Mouse (Mus musculus) CH12.LX (cell line): Measurements from ENCODE around the gene Vwc2l. TPM values are rescaled to one million over a fixed set of nuclear protein-coding genes. Genes with fewer than 3 reads are reported as not detected.

ENCODE experiments used
- DNase-seq: peaks from one replicate; pipeline ENCODE4 v3.0.0-alpha.2; 2013; ENCODE audit errors: extremely low read depth
- H3K27ac ChIP-seq: 2 replicates; pipeline ENCODE4 v1.5.1; 2012; ENCODE audit warnings: low read depth, mild to moderate bottlenecking, control low read depth, moderate library complexity; ENCODE audit not compliant: insufficient read depth
- H3K27me3 ChIP-seq: replicated peaks from 2 replicates; pipeline ENCODE3; 2012; ENCODE audit warnings: inconsistent platforms
- H3K36me3 ChIP-seq, 2 experiments: replicated peaks in 1 of 2; 2 replicates each; pipeline versions ENCODE3 to v1.6.1; 2012; ENCODE audit warnings: inconsistent platforms in 1 of 2, low read length in 1 of 2, mild to moderate bottlenecking in 1 of 2, mixed read lengths in 1 of 2, moderate library complexity in 1 of 2; ENCODE audit not compliant: control insufficient read depth in 1 of 2, insufficient read depth in 1 of 2
- H3K4me1 ChIP-seq, 2 experiments: 2 replicates each; pipeline ENCODE4 v1.6.1; 2012; ENCODE audit warnings: inconsistent platforms in 1 of 2, moderate library complexity in 1 of 2; ENCODE audit not compliant: insufficient read depth in 2 of 2, control insufficient read depth in 1 of 2
- H3K4me2 ChIP-seq: 2 replicates; pipeline ENCODE4 v1.6.1; 2012; ENCODE audit warnings: low read depth, mild to moderate bottlenecking, control low read depth; ENCODE audit not compliant: poor library complexity, insufficient read depth, severe bottlenecking
- H3K4me3 ChIP-seq, 3 experiments: fragments of 150-350 bp in 1 of 3; sonication (generic) in 1 of 3; replicated peaks in 1 of 3; 2 replicates each; pipeline versions ENCODE3 to v1.5.1; 2011 to 2012; ENCODE audit warnings: low read depth in 2 of 3, low read length in 2 of 3, mild to moderate bottlenecking in 2 of 3, moderate library complexity in 2 of 3, control low read depth in 1 of 3, improper control_type of control experiment in 1 of 3, inconsistent platforms in 1 of 3, mixed read lengths in 1 of 3; ENCODE audit not compliant: poor library complexity in 1 of 3
- H3K79me2 ChIP-seq: replicated peaks from 2 replicates; pipeline ENCODE4 v1.6.1; 2012; ENCODE audit warnings: mild to moderate bottlenecking, moderate library complexity; ENCODE audit not compliant: control insufficient read depth, poor library complexity, insufficient read depth, severe bottlenecking; ENCODE audit errors: extremely low read depth
- H3K9ac ChIP-seq: 2 replicates; pipeline ENCODE4 v1.6.1; 2012; ENCODE audit warnings: low read depth, mild to moderate bottlenecking, control low read depth, moderate library complexity; ENCODE audit not compliant: insufficient read depth
- H3K9me3 ChIP-seq: replicated peaks from 2 replicates; pipeline ENCODE3; 2012; ENCODE audit warnings: low read length, inconsistent platforms, mixed read lengths
- BHLHE40 ChIP-seq: IDR thresholded peaks from 2 replicates; pipeline ENCODE4 v1.6.1; 2011; ENCODE audit warnings: mild to moderate bottlenecking, low read depth, low read length, improper control_type of control experiment
- CHD1 ChIP-seq: IDR thresholded peaks from 2 replicates; pipeline ENCODE4 v1.6.1; 2012; ENCODE audit warnings: low read depth, low read length, improper control_type of control experiment, inconsistent platforms
- CTCF ChIP-seq, 2 experiments: IDR thresholded peaks in 1 of 2; conservative IDR thresholded peaks in 1 of 2; 2 replicates each; pipeline ENCODE4 v1.5.1; 2011 to 2012; ENCODE audit warnings: low read depth in 2 of 2, low read length in 2 of 2, improper control_type of control experiment in 1 of 2, inconsistent platforms in 1 of 2, mild to moderate bottlenecking in 1 of 2, moderate library complexity in 1 of 2
- HCFC1 ChIP-seq: IDR thresholded peaks from 2 replicates; pipeline ENCODE4 v1.6.1; 2012; ENCODE audit warnings: low read depth, mild to moderate bottlenecking, inconsistent platforms, low read length, improper control_type of control experiment
- IRF4 ChIP-seq: IDR thresholded peaks from 2 replicates; pipeline ENCODE4 v1.6.1; 2014; ENCODE audit warnings: low read depth, mild to moderate bottlenecking, inconsistent platforms, low read length, improper control_type of control experiment
- JUN ChIP-seq: IDR thresholded peaks from 2 replicates; pipeline ENCODE4 v1.6.1; 2011; ENCODE audit warnings: low read depth, mild to moderate bottlenecking, low read length, improper control_type of control experiment, moderate library complexity; ENCODE audit not compliant: insufficient read depth
- JUND ChIP-seq: conservative IDR thresholded peaks from 2 replicates; pipeline ENCODE4 v1.6.1; 2011; ENCODE audit warnings: low read depth, low read length, improper control_type of control experiment
- KAT2A ChIP-seq: IDR thresholded peaks from 2 replicates; pipeline ENCODE4 v1.6.1; 2012; ENCODE audit warnings: low read length, improper control_type of control experiment, inconsistent platforms; ENCODE audit not compliant: insufficient replicate concordance
- MAFK ChIP-seq: IDR thresholded peaks from 2 replicates; pipeline ENCODE4 v1.6.1; 2011; ENCODE audit warnings: low read length, improper control_type of control experiment; ENCODE audit not compliant: insufficient replicate concordance
- MAZ ChIP-seq: IDR thresholded peaks from 2 replicates; pipeline ENCODE4 v1.6.1; 2012; ENCODE audit warnings: low read depth, mild to moderate bottlenecking, inconsistent platforms, low read length, improper control_type of control experiment, moderate library complexity
- MXI1 ChIP-seq: IDR thresholded peaks from 2 replicates; pipeline ENCODE4 v1.6.1; 2011; ENCODE audit warnings: mild to moderate bottlenecking, low read depth, low read length, improper control_type of control experiment
- MYC ChIP-seq: IDR thresholded peaks from 2 replicates; pipeline ENCODE4 v1.6.1; 2011; ENCODE audit warnings: low read depth, mild to moderate bottlenecking, improper control_type of control experiment, low read length
- NELFE ChIP-seq: IDR thresholded peaks from 2 replicates; pipeline ENCODE4 v1.6.1; 2011; ENCODE audit warnings: low read depth, low read length, improper control_type of control experiment
- NRF1 ChIP-seq: IDR thresholded peaks from 2 replicates; pipeline ENCODE4 v1.6.1; 2014; ENCODE audit warnings: low read depth, mild to moderate bottlenecking, inconsistent platforms, low read length, improper control_type of control experiment, moderate library complexity
- SIN3A ChIP-seq: IDR thresholded peaks from 2 replicates; pipeline ENCODE4 v1.6.1; 2012; ENCODE audit warnings: low read length, improper control_type of control experiment, inconsistent platforms
- SMC3 ChIP-seq: IDR thresholded peaks from 2 replicates; pipeline ENCODE4 v1.6.1; 2011; ENCODE audit warnings: low read depth, low read length, improper control_type of control experiment
- UBTF ChIP-seq: IDR thresholded peaks from 2 replicates; pipeline ENCODE4 v1.6.1; 2012; ENCODE audit warnings: low read depth, mild to moderate bottlenecking, inconsistent platforms, low read length, improper control_type of control experiment, moderate library complexity
- USF1 ChIP-seq: IDR thresholded peaks from 2 replicates; pipeline ENCODE4 v1.6.1; 2014; ENCODE audit warnings: low read depth, mild to moderate bottlenecking, inconsistent platforms, low read length, improper control_type of control experiment
- ZKSCAN1 ChIP-seq: IDR thresholded peaks from 2 replicates; pipeline ENCODE4 v1.6.1; 2012; ENCODE audit warnings: low read depth, inconsistent platforms, low read length, improper control_type of control experiment, borderline replicate concordance
- dilution Hi-C: fragments of 300-500 bp; cut with MboI; formaldehyde crosslinking; loops from 2 replicates; pipeline ENCODE4 v1.14.3; 2020; ENCODE audit warnings: low sequenced_read_pairs; ENCODE audit not compliant: extremely low pct_unique_long_range_greater_than_20kb, extremely low pct_ligation_motif_present
- in situ Hi-C: fragments of 300-500 bp; cut with MboI; formaldehyde crosslinking; loops from 3 replicates; pipeline ENCODE4 v1.14.3; 2019; ENCODE audit warnings: low sequenced_read_pairs, low pct_ligation_motif_present, low pct_unique_long_range_greater_than_20kb, mixed read lengths
- polyA plus RNA-seq: library from polyadenylated mRNA; unstranded; fragments of >175 nt; gene quantifications from 2 replicates; pipeline ENCODE4 v1.2.1, GENCODE M21; 2012; ENCODE audit warnings: low read depth; ENCODE audit not compliant: insufficient read length
- total RNA-seq, 2 experiments: library from RNA; depleted of rRNA; stranded (reverse); fragments of 300-350 nt in 1 of 2; fragments of >200 nt in 1 of 2; gene quantifications; 2 replicates each; pipeline ENCODE4 v1.2.3; 2012 to 2014

The Vwc2l gene
- total and polyA plus RNA-seq, 3 experiments, result not detected

- no peaks in the 10 kb centered on the region for H3K36me3 ChIP-seq
- no peak overlapping the region for H3K9ac ChIP-seq
- TF ChIP-seq HCFC1 (no peak), MAFK (no peak), IRF4 (no peak), JUN (no peak), MXI1 (no peak), MYC (no peak), SMC3 (no peak), BHLHE40 (no peak)
- H3K4me1 ChIP-seq, result peaks cover 2 to 17% of the 10 kb centered on the region in 2 experiments; a peak in 3 of 4 replicates
- dilution Hi-C loops, result no loop called here
- H3K79me2 ChIP-seq, result no peaks in the 10 kb centered on the region
- no peaks in the 10 kb centered on the region for H3K9me3 ChIP-seq
- no peak overlapping the region for H3K4me3 ChIP-seq
- in situ Hi-C loops, result no loop called here
- H3K27ac ChIP-seq, result no peak overlapping the region
- H3K4me2 ChIP-seq, result no peak overlapping the region
- H3K27me3 ChIP-seq, result no peaks in the 10 kb centered on the region
- DNase-seq, result no peak
Observed at GRCm38 (mm10) chr1:70851633-70852390, 126.3 kb downstream of the Vwc2l start.

GRCm38 (mm10) chr1:70853446-70853845 is 127.9 kb downstream of the Vwc2l start:
- Histone ChIP-seq H3K4me2 (no peak overlapping the region), H3K27me3 (no peaks in the 10 kb centered on the region), H3K27ac (no peak overlapping the region), H3K9me3 (no peaks in the 10 kb centered on the region)
- in situ Hi-C loops, result no loop called here
- no peak for TF ChIP-seq SIN3A
- TF ChIP-seq MYC, result no peak
- TF ChIP-seq JUND, result no peak
- no peak for TF ChIP-seq NRF1
- TF ChIP-seq USF1, result no peak
- no peak for TF ChIP-seq CHD1
- TF ChIP-seq UBTF, result no peak
- no peak for TF ChIP-seq JUN
- no peak for TF ChIP-seq ZKSCAN1
- no peak for TF ChIP-seq MXI1
- no peak for TF ChIP-seq MAFK
- TF ChIP-seq KAT2A, result no peak
- TF ChIP-seq CTCF (conservative IDR thresholded peaks at IDR 0.05 in 1 of 2, IDR thresholded peaks at IDR 0.05 in 1 of 2; ENCODE audit: low read depth in 2 of 2, low read length in 2 of 2), result no peak
- TF ChIP-seq MAZ, result no peak
- no peak for TF ChIP-seq NELFE
- TF ChIP-seq, all 38 proteins: peak for 0
- peaks cover 2 to 18% of the 10 kb centered on the region in 2 experiments; a peak in 3 of 4 replicates for H3K4me1 ChIP-seq
- no peak overlapping the region for H3K9ac ChIP-seq
- no peaks in the 10 kb centered on the region for H3K36me3 ChIP-seq
- H3K4me3 ChIP-seq, result no peak overlapping the region
- dilution Hi-C loops, result no loop called here
- no peak for DNase-seq
- no peaks in the 10 kb centered on the region for H3K79me2 ChIP-seq
